Mouse (Mus musculus): ENCODE measurements around the gene Peli3.

GRCm38 (mm10) chr19:4925121-4925860 is 17.6 kb downstream of the Peli3 start:
- no peak for TF ChIP-seq CTCF (IDR thresholded peaks at IDR 0.05; ENCODE audit: extremely low read depth, insufficient read depth, insufficient read length, insufficient replicate concordance)
- no peak for TF ChIP-seq POLR2A (IDR thresholded peaks at IDR 0.05; ENCODE audit: low read depth, low read length)
